Mouse (Mus musculus) left cerebral cortex, adult 2 months (tissue): ENCODE data around the gene Lrrfip2. TPM values are rescaled to one million over a fixed set of nuclear protein-coding genes. Genes with fewer than 3 reads are reported as not detected.

Source experiments
- DNase-seq, 2 experiments: peaks; one replicate each; pipeline ENCODE4 v3.0.0; 2021 to 2022; ENCODE audit warnings: low spot score in 2 of 2, mixed read lengths in 1 of 2; ENCODE audit errors: extremely low spot score in 1 of 2
- H3K27ac ChIP-seq: fragments of 200-600 bp; 2 replicates; pipeline ENCODE4 v1.8.1; 2022
- H3K4me3 ChIP-seq: fragments of 200-600 bp; 2 replicates; pipeline ENCODE4 v1.8.1; 2022
- CTCF ChIP-seq: fragments of 200-600 bp; IDR thresholded peaks from 2 replicates; pipeline ENCODE4 v1.8.1; 2022; ENCODE audit warnings: antibody characterized with exemption, mild to moderate bottlenecking, moderate library complexity
- intact Hi-C: fragments of 180-260 bp; cut with DNase I; formaldehyde crosslinking; loops from one replicate; pipeline ENCODE4 v1.15.1; 2025
- total RNA-seq, 2 experiments: library from RNA; stranded (reverse); gene quantifications; 2 replicates each; pipeline ENCODE4 v1.2.3; 2021

Lrrfip2 gene
- total RNA-seq, 2 experiments from 2014 or later = 41.2 to 42.3 TPM

- peak; percentile 15 to 39 for DNase-seq
- no peak overlapping the region for H3K27ac ChIP-seq
- peak overlapping the region; percentile 1; the same call in 1 of the 2 replicates for H3K4me3 ChIP-seq
- intact Hi-C loops = loop anchor here (5.0 kb wide), 1 partner anchor 160 kb away; no protein-coding TSS in a partner anchor
- no peak for TF ChIP-seq CTCF
These were observed 24.7 kb upstream of the Lrrfip2 start for GRCm38 (mm10) chr9:111092657-111093056.

GRCm38 (mm10) chr9:111093094-111093493, 24.3 kb upstream of the Lrrfip2 start:
- Histone ChIP-seq H3K27ac (no peak overlapping the region), H3K4me3 (peak overlapping the region; percentile 1; the same call in 1 of the 2 replicates)
- intact Hi-C loops = loop anchor here (5.0 kb wide), 1 partner anchor 159 kb away; no protein-coding TSS in a partner anchor
- peak; percentile 93 for TF ChIP-seq CTCF
- DNase-seq = peak; percentile 59 to 64

- DNase-seq = no peak
- Histone ChIP-seq H3K27ac (no peak overlapping the region), H3K4me3 (no peak overlapping the region)
- intact Hi-C loops = loop anchor here (5.0 kb wide), 1 partner anchor 158 kb away; no protein-coding TSS in a partner anchor
- TF ChIP-seq CTCF = no peak
These were observed 22.8 kb upstream of the Lrrfip2 start for GRCm38 (mm10) chr9:111094626-111095025.

- no peak for TF ChIP-seq CTCF
- no peak for DNase-seq
- intact Hi-C loops = no loop called here
- H3K4me3 ChIP-seq = no peak overlapping the region
- no peak overlapping the region for H3K27ac ChIP-seq
These were observed 21.7 kb upstream of the Lrrfip2 start for GRCm38 (mm10) chr9:111095710-111096109.

- TF ChIP-seq CTCF = no peak
- intact Hi-C loops = no loop called here
These were observed 20.7 kb upstream of the Lrrfip2 start for GRCm38 (mm10) chr9:111096419-111097326.

GRCm38 (mm10) chr9:111097543-111097942, 19.8 kb upstream of the Lrrfip2 start:
- no peak for TF ChIP-seq CTCF
- intact Hi-C loops = no loop called here
- Histone ChIP-seq H3K4me3 (no peak overlapping the region), H3K27ac (no peak overlapping the region)
- no peak for DNase-seq

More at GRCm38 (mm10) chr9:111096419-111097326, 20.7 kb upstream of the Lrrfip2 start:
- H3K27ac ChIP-seq = no peak overlapping the region
- no peak overlapping the region for H3K4me3 ChIP-seq
- DNase-seq = no peak

GRCm38 (mm10) chr9:111100406-111100805, 17.0 kb upstream of the Lrrfip2 start:
- intact Hi-C loops = no loop called here
- no peak for DNase-seq
- Histone ChIP-seq H3K27ac (no peak overlapping the region), H3K4me3 (no peak overlapping the region)
- no peak for TF ChIP-seq CTCF

GRCm38 (mm10) chr9:111103293-111103692, 14.1 kb upstream of the Lrrfip2 start:
- no peak for TF ChIP-seq CTCF
- intact Hi-C loops = no loop called here
- Histone ChIP-seq H3K4me3 (no peak overlapping the region), H3K27ac (no peak overlapping the region)
- DNase-seq = no peak

GRCm38 (mm10) chr9:111103893-111104292, 13.5 kb upstream of the Lrrfip2 start:
- intact Hi-C loops = no loop called here
- no peak overlapping the region for H3K4me3 ChIP-seq
- no peak for DNase-seq
- H3K27ac ChIP-seq = no peak overlapping the region
- TF ChIP-seq CTCF = no peak

- no peak for DNase-seq
- no peak overlapping the region for H3K27ac ChIP-seq
- TF ChIP-seq CTCF = no peak
- no peak overlapping the region for H3K4me3 ChIP-seq
- intact Hi-C loops = no loop called here
These were observed 9.5 kb upstream of the Lrrfip2 start for GRCm38 (mm10) chr9:111107863-111108262.

- Histone ChIP-seq H3K27ac (peak overlapping the region; percentile 87), H3K4me3 (peak overlapping the region; percentile 85)
- intact Hi-C loops = loop anchor here (5.0 kb wide), 1 partner anchor 89 kb away; no protein-coding TSS in a partner anchor
- TF ChIP-seq CTCF = no peak
- DNase-seq = peak; percentile 82 to 85
These were observed 431 bp downstream of the Lrrfip2 start for GRCm38 (mm10) chr9:111117794-111118251.

- peak; percentile 34 to 35 for DNase-seq
- TF ChIP-seq CTCF = no peak; the same call in 1 of the 2 replicates
- intact Hi-C loops = loop anchor here (5.0 kb wide), 1 partner anchor 89 kb away; no protein-coding TSS in a partner anchor
These were observed 979 bp downstream of the Lrrfip2 start for GRCm38 (mm10) chr9:111118252-111118890.

More at GRCm38 (mm10) chr9:111118252-111118890, 979 bp downstream of the Lrrfip2 start:
- Histone ChIP-seq H3K27ac (peak overlapping the region; percentile 87), H3K4me3 (peak overlapping the region; percentile 85)
